Mouse (Mus musculus) CD4-positive naive resting alpha-beta T cell, adult 57 days (primary cell): ENCODE data around the gene Uso1. TPM values are rescaled to one million over a fixed set of nuclear protein-coding genes. Genes with fewer than 3 reads are reported as not detected.

Experiments used
- total RNA-seq: library from RNA; stranded (reverse); gene quantifications from one replicate; pipeline ENCODE4 v1.2.4, GENCODE M21; 2023

The Uso1 gene
- total RNA-seq: 57.0 TPM

GRCm38 (mm10) chr5:92137239-92138046, at the start of gene Uso1:
TSS of gene Uso1 (plus strand) at chr5:92137938.

GRCm38 (mm10) chr5:92215308-92215707, 77.6 kb downstream of the Uso1 start, which contains the start of gene U90926:
TSS of gene U90926 (minus strand) at chr5:92215408.

Other genes with a start within 250 kb of the Uso1 start
- 97.2 TPM for gene Rchy1, start 174.9 kb upstream of the Uso1 start, total RNA-seq
- 0.83 TPM for gene Odaph, start 150.5 kb upstream of the Uso1 start, total RNA-seq
- 2.5 TPM for gene Cdkl2, start 94.1 kb upstream of the Uso1 start, total RNA-seq
- gene G3bp2, start 54.2 kb upstream of the Uso1 start, total RNA-seq: 129 TPM
- gene U90926, start 77.5 kb downstream of the Uso1 start, total RNA-seq: not detected
- gene Ppef2, start 118.3 kb downstream of the Uso1 start, total RNA-seq: 0.65 TPM
- gene Naaa, start 140.2 kb downstream of the Uso1 start, total RNA-seq: 8.0 TPM
- 64.2 TPM for gene Sdad1, start 172.5 kb downstream of the Uso1 start, total RNA-seq
- gene Cxcl9, start 190.1 kb downstream of the Uso1 start, total RNA-seq: not detected
- 0.89 TPM for gene Art3, start 193.9 kb downstream of the Uso1 start, total RNA-seq
- 1.6 TPM for gene Cxcl10, start 211.0 kb downstream of the Uso1 start, total RNA-seq